Mouse (Mus musculus) cerebellum, postnatal 25 days (tissue): ENCODE measurements around the gene Gm10198.

Source experiments
- DNase-seq, 2 experiments: peaks; one replicate each; pipeline ENCODE4 v3.0.0; 2021; ENCODE audit warnings: mixed read lengths in 2 of 2

Gene Gm10198

DNA sequence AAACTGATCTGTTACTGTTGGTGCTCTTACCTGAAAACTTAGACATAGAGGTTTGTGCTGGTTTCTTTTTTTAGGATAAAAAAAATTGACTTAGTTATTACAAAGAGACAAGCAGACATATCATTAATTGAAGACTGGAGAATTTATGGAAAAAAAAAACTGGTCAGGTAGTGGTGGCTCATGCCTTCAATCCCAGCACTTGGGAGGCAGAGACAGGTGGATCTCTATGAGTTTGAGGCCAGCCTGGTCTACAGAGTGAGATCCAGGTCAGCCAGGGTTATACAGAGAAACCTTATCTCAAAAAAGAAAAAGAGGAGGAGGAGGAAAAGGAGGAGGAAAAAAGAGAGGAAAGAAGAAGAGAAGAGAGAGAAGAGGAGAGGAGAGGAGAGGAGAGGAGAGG, at the start of gene Gm10198:
TSS of gene Gm10198 (plus strand) at position 301 of the 400 bp plus-strand sequence.
- no peak for DNase-seq

DNA sequence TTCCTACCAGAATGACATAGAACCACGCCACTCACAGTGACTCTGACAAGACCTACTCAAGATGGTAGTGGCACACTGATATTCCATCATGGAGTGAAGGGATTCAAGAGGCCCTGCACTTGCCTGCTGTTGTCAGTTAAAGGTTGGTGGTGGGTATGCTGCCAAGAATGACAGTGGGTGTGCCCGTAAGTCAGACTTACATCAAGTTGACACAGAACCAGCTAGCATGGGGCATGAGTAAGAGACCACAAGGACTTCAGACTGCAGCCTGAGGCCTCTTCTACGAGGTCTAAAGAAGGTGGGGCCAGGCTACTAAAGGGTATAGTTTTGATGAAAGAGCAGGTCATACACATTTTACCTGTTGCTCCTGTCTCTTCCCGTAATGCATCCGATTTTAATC, 47.3 kb upstream of the Gm10198 start:
- DNase-seq: no peak

DNA sequence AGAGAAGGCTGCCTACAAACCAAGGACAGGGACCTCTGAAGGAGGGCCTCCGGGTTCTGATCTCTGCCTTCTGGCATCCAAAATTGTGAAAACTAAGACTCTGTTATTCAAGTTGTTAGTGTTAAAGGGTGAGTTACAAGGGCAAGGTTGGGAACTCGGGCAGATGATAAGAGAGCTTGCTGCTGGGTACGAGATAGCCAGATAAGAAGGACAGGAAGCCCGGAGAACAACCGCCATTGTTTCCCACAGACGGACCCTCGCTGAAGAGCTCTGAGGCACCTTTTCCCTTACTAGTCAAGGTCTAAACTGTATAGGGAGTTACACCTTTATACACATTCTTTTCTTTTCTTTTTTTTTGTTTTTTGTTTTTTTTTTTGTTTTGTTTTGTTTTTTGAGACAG, 39.8 kb upstream of the Gm10198 start:
- no peak for DNase-seq

DNA sequence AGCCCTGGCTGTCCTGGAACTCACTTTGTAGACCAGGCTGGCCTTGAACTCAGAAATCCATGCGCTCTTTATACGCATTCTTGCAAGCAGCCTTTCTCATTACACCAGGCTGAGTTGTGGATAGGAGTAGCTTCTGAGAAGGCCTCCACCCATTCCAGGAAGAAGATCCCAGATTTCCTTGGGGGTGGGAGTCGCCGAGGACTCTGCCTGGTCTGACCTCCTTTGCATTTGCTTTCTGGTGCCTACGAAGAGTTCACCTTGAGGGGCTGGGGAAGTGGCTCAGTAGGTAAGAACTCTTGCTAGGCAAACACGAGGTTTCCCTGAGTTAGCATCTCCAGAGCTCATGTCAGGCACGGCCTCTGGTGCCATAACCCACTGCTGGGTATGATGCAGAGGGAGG, 39.4 kb upstream of the Gm10198 start:
- DNase-seq: no peak

DNA sequence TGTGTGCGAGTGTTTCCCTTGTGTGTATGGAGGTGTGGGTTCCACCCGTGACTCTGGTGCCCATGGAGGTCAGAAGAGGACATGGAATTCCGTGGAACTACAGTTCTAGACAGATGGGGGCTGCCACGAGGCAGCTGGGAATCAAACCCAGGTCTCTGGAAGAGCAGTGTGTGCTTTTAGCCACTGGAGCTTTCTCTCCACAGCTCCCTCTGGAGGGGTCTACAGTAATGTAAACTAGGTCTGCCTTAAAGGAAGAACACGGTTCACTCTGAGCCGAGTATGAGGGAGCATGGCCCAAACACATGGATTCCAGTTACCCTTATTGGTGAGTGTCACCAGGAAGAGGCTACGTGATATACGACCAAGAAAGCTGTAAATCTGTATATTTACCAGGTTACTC, 38.6 kb upstream of the Gm10198 start:
- DNase-seq: no peak

DNA sequence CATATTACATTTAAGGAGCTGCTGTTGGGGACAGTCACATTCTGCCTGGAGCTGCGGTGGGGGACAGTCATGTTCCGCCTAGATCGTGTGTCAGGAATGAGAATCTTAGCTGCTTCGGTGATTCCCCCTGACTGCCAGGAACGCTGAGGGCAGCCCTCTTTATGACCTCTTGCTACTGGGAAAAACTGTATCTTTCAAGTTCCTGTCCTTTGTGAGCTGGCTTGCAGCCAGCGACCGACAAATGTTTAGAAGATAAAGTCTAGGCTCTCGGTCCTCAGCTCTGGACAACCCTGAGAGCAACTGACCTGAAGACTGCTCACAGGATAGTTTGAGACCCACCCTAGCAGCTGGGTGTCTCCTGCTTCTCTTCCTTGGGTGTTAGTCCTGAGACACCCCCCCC, 37.3 kb upstream of the Gm10198 start:
- no peak for DNase-seq

DNA sequence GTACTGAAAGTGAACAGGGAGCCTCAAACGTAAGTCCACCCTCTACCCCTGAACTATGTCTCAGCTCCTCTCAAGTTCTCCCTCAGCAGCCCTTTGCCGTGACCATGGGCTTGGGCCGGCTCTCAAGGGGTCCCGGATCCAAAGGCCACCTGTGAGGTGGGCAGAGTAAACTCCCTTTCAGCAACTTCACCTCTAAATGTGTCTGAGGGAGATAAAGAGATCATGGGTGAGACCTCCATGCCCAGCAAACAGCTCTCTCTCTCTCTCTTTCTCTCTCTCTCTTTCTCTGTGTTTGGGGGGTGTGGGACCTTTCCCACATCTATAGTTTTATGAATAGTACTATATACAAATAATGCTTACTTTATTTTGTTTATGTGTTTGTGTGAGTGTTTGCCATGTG, 36.2 kb upstream of the Gm10198 start:
- no peak for DNase-seq

DNA sequence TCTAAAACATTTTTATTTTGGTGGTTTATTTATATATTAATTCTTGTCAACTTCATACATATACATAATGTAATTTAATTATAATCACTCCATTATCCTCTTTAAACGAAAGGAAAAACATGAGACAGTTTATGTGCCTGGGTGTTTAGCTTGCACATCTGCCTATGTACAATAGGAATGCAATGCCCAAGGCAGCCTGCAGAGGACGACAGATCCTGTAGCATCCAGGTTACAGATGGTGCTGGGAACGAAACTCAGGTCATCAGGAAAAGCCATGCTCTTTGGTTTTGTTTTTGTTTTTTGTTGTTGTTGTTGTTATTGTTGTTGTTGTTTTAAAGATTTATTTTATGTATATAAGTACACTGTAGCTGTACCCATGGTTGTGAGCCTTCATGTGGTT, 32.4 kb upstream of the Gm10198 start:
- DNase-seq: no peak

DNA sequence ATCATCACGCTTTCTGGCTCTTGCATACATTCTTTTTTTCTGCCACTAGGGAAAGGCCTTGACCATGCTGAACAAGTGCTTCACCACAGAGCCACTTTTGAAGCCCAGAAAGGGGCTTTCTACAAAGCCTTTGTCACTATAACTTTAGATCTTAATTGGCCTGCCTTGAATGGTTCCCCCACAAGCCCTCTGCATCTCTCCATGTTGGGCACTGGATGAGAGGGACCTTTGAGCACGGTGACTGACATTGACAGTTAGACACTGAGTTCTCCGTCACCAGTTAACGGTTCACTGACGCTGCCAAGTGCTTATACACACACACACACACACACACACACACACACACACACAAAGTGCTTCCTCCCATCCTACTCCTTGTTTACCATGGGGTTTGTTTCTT, 30.0 kb upstream of the Gm10198 start:
- no peak for DNase-seq

DNA sequence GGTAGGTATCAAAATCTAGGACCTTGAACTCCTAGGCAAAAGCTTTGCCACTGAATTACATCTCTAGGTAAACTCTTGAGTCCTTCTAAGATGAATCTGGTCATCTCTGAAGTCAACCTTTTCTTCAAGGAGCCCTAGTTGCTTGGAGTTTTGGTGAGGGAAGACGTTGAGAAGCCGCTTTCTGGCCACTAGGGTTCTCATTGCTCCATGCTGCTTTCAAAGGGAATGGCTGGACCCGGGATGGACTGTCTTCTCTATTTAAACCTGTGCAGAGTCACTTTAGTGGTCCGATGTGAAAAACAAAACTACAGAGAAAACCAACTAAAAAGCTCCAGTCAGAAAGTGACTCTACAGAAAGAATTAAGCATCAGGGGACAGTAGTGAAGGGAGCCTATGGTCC, 18.4 kb upstream of the Gm10198 start:
- no peak for DNase-seq

DNA sequence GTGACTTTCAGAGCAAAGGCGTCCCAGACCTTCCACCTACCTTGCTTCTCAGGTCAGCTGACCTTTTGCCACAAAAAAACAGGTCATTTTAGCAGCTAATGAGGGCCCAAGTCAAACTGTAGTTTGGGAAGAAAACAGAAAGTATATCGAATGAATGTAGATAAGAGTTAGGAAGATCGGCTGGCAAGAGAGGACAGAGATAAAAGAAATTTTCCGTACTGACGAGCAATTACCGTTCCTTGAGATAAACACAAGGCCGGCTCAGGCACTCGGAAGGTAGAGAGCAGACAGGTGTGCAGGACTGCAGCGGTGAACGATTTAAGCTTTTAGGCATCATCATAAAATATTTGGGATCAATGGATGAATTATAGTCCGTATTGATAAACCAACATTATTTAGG, 15.4 kb upstream of the Gm10198 start:
- no peak for DNase-seq

DNA sequence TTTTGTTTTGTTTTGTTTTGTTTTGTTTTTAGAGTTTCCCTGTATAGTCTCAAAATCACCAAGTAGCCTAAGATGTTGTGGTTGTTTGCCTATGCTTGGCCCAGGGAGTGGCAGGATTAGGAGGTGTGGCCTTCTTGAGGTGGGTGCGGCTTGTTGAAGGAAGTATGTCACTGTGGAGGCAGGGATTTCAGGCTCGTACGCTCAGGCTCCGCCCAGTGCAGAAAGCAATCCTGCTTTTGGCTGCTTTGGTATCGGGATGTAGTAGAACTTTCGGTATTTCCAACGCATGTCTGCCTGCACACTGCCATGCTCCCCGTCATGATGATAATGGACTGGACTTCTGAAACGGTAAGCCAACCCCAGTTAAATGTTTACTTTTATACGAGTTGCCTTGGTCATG, 12.5 kb upstream of the Gm10198 start:
- no peak for DNase-seq

DNA sequence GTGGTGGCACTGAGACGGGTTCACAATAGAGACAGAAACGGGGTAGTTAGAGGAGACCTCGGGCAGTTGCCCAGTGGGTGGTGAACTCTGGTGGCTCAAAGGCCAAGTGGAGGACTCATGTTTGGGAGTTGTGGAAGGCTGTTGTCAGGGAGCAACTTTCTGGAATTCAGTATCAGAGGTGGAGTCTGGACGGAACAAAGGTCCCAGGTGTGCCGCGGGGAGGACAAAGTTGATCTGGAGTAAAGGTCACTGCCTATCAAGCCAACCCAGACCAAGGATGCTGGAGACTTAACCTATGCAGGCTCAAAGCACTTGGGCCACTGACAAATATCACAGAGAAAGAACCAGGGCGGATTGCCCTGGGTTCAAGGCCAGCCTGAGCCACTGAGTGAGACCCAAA, 5.5 kb downstream of the Gm10198 start:
- no peak for DNase-seq

DNA sequence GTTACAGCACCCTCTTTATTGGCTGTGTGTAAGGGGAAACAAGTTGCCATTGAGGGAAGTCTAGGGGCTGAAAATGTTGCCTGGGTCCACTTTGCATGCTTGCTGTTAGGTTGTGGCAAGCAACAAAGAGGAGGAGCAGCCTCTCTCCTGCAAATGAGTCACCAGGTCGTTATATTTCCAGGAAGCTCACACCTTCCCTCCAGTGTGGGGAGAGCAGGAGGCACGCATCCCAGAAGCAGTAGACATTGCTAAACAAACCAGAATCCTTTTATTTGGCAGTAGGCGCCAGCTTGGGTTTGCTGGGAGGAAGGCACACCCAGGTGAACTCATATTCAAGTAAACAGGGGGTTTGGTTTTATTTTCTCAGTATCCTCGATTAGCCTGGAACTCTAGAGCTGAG, 8.8 kb downstream of the Gm10198 start:
- no peak for DNase-seq

DNA sequence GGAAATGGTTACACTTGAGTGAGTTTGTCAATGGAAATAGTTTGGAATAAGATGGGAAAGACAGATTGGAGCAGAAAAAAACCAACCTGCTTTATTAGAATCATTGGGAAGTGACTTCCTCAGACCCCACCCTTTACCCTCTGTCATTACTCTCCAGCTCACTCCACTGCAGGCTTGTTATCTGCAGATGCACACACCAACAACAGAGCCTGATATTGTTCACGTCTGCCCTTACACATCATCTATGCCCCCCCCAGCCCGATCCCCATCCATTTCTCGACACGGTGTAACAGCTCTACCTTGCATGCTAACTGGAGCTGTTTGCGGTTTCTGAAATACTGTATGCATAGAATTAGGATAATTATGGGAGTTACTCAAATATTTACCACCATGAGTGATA, 12.2 kb downstream of the Gm10198 start:
- DNase-seq: no peak

DNA sequence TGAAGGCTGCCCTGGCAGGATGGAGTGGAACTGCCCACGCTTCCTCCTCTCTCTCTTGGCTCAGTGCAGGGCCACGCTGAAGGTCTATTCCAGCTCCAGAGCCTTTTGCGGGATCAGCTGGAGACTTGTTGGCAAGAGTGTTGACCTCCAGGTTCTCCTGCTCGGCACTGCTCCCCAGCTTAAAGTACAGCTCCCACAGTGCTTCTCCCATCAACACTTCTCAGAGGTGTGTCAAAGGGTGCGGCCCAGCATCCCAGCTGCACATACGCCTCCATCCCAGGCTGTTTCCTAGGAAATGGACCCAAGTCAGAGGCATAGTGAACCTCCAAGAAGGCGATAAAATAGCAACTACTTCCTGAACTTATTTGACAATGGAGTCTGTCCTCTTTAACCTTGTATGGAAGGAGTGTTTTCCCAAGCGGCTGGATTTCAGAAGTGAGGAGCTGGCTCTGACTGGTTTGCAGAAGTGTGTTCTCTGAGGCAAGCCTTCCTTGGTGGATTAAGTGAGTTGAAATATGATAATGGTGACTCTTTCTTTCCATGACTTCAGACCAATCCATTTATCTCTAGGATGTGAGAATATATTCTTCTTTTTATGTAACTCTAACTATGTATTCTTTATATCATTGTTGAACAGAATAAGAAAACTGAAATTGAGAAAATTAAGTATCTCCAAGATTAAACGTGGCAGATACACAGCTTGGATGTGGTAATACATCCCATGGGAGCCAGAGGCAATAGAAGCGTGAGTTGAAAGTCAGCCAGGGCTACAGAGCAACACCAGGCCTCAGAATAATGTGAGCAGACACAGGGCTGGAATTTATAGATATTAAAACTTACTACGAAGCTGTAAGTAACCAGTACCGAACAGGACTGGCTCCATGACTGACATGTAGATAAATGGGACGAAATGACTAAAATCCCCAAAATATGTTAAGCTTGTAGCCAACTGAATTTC, 23.9 kb downstream of the Gm10198 start:
- peak; percentile 10 to 21 for DNase-seq

DNA sequence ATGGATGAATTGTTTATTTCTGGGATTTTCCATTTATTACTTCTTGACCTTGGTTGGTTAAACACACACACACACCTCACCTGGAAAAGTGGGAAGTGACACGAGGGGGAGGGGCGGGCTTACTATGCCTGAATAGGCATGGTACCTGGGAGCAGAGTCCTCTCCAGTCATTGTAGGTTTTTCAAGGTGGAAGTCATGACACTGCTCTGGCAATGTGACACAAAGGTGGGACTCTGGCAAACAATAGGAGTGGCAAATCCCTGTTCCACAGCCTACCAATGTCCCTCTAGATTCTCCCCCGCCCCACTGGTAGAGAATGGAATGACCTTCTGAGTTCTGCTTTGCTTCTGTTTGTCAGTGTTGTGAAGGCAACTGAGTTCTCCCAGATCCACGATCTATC, 27.8 kb downstream of the Gm10198 start:
- DNase-seq: no peak

DNA sequence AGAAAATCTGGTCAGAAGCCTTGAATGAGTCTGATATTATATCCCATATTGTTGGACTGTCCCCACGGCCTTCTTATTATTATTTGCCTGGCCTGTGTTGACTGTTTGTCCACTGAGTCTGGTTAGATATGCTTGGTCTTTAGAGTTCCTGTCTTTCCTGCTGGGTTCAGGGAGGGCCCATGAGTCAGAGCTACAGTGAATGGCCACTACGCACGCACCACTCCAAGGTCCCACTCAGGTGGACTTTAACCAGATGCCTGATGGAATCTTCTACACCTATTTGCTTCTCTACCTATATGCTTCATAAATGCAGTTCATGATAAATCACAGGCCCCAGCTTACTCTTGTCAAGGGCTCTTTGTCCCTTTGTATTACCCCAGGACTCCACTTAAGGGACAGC, 29.8 kb downstream of the Gm10198 start:
- no peak for DNase-seq

DNA sequence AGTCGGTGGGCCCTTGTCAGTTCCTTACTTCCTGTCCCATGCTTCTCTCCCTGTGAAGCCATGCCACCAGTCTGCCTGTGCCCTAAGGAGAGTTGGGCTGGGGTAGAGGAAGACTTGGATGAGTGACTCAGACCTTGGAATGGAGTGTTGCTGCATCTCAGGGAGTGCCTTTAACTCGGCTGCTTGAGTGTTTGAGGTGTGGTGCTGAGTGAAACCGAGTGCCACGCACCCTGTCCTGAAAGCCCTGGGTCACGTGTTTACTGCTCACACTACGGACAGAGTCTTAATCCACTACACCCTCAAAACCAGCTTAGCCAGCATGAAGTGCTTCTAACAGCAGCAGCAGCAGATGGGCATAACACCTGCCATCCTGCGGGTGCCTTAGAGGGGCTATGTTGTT, 30.5 kb downstream of the Gm10198 start:
- no peak for DNase-seq

DNA sequence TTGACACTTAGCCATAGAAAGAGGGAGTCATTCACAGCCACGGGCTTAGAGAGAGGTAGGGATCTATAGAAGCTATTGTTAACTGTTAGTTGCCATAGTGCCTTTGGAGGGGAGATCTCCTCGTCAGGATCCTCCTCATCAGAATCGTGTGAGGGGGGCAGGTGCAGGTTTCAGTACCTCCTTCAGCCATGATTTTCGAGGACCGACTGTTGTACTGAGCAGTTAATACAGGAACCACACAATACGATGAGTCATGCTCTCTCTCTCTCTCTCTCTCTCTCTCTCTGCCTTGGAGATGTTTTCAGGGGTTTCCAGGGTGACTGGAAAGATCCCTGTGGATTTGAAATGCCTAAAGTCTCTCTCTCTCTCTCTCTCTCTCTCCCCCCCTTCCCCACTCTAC, 31.5 kb downstream of the Gm10198 start:
- no peak for DNase-seq

DNA sequence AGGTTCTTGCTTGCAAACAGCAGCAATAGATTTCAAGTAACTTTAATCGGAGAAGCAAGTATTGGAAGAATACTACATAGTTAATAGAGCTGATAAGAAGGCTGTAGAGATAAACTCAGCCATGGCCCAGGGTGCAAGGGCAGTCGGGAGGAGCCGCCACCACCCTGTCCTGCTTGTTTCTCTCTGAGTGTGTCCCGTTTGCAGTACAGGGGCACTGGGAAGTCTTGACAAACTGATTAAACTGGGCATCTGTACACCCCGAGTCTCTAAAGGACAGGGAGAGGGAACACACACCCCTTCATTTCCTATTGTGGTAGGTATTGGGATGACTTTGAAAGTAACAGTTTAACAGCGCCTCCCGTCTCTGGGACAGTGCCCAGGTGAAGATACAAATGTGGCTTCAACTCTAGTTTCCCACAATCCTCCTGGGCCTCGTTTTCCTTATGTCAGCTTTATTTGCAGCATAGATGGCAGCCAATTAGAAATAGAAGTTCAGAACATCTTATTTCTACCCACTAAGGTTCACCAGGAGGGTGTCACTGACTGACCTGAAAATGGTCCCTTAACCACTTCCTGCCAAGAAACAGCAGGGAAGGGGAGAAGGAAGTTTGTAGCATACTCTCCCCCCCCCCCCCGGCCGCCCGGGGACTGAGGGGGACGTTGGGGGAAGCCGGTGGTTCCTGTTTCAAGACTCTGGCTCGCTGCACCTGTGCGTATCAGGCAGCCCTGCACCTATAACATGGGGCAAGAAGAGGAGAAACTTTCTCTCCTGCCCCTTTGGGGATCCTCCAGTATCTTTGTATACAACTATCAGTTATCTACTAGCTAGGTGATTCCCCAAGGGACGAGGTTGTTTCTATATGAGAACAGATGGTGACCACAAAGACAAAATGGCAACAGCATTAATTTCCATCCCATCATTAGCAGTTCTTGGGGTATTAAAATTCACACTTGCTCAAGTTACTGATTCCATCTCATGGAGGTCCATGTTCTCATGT, 41.9 kb downstream of the Gm10198 start:
- no peak for DNase-seq

DNA sequence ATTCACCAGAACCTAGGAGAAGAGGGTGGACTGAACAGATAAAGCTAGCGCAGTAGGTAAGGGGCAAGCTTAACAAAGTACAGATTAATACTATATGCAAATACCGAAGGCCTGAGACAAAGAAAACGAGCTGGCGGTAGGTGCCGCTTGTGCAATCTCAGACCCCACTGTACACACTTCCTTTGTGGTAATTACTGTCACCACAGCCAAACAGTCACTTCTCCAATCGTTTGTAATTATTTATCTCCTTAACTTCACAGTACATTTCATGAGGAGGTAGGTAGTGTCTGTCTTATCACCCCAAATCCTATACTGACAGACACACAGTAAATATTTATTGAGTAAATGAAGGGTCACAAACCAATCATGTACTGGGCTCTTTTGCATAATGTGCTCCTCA, 47.7 kb downstream of the Gm10198 start:
- DNase-seq: no peak
